Mouse (Mus musculus) right cerebral cortex, postnatal 25 days (tissue): ENCODE results near the gene Gm29582.
"Not testable (repeated sequence)": the region's sequence is repeated elsewhere in the genome, so short reads cannot be mapped to it uniquely, and the experiment has no call there.

Experiments
- DNase-seq: peaks from one replicate; pipeline ENCODE4 v3.0.0; 2022

The Gm29582 gene

DNA sequence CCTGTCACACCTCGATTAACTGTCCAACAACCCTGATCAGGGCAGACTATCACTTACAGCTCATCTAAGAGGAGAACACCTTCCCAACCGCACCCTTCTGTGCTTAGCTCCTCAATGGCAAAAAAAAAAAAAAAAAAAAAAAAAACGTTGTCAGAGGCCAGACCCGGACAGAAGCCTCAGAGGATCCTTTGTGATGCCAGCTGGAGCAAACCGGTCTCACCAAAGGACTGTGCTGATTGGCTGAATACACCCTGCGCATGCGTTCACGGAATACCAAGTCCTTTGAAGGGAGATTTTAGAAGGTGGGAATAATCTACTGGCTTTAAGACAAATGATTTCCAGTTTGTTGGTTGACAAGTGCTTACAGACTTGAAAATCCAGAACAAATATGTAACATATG, at the start of gene Gm29582:
Gene Gm29582 (minus strand): TSS at position 101 of the 400 bp plus-strand sequence.
- DNase-seq: not testable (repeated sequence)
